Mouse (Mus musculus) c-Kit-positive CD71-positive TER-119-positive erythroid progenitor cells, embryonic 14.5 days (primary cell): ENCODE results near the gene Mastl.

ENCODE experiments used
- DNase-seq: peaks from one replicate; pipeline ENCODE4 v3.0.0-alpha.2; 2013; ENCODE audit warnings: low spot score

Mastl gene

GRCm38 (mm10) chr2:23155777-23156607 is at the start of gene Mastl, which contains the start of gene Yme1l1:
Gene Mastl (minus strand): TSS chr2:23156024.
Gene Yme1l1 (plus strand): TSS chr2:23156369.
- DNase-seq: peak; percentile 95

GRCm38 (mm10) chr2:23202900-23203670 is 47.3 kb upstream of the Mastl start:
- no peak for DNase-seq

DNA sequence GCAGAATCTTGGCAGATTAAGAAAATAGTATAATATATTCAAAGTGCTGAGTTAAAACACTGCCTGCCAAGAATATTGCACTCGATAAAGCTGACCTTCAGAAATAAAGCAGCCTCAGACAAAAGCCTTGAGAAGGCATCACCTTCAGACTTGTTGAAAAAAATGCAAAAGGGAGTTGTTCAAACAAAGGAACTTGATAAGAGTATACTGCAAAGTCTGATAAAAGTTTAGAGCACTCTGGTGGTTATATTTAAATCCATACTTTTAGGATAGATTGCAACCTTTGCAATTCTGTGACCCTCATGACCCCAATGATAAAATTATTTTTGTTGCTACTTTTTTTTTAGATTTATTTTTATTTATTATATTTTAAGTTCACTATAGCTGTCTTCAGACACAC is 45.2 kb upstream of the Mastl start:
- no peak for DNase-seq

- DNase-seq: no peak
Observed at GRCm38 (mm10) chr2:23194366-23194765, 38.5 kb upstream of the Mastl start.

DNA sequence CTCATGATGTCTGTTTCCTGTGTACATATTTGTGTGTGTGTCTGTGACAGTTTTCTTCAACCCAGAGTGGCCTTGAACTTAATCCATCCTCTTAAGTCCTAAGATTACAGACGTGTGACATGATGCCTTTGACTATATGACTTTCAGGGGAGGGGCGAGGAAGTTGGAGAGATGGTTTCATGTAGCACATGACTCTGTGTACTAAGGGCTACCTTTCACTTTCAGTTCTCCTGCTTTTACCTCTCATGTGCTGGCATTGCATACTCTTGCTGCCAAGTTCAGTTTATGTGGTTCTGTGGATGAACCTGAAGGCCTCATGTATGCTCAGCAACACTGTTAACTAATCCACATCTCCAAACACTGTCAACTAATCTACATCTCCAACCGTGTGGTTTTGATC is 16.5 kb upstream of the Mastl start:
- no peak for DNase-seq

DNA sequence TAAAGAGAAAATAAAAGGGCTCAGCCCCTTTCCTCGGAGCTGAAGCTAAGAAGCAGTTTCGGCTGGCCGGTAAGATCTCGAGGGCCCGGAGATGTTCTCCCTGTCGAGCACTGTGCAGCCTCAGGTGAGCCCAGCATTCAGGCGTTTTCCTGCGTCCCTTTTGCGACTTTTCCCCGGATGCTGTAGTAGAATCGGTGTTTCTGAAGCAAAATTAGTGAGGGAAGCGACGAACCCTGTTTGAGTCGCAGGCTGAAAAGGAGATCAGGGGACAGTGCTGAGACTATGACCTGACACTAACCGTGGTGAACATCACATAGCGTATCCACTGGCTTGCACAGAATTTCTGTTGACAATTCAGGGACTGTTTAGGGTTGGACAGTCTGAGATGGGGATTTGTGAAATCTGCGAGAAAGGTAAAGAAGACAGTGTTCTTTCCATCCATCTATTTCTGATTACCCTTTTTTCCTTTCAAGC is 821 bp upstream of the Mastl start:
- DNase-seq: no peak

DNA sequence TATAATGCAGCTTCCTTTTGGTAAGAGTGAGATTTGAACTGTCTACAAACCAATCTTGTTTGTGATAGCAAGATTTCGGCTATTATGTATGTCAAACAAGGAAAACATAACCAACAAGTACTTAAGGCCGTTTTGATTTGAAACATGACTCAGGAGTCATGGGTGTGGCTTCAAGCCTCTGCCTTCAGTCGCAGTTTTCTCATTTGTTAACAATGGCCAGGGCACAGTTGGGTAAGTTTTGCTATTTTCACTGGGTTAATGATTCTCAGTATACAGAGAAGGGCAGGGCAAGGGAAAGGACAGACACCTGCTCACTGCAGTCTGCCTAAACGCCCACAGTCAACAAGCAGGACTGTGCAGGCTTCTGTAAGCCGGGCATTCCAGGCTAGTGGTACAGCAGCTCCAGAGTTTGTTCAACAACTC is 614 bp downstream of the Mastl start:
- DNase-seq: peak; percentile 47

- DNase-seq: no peak
Observed at GRCm38 (mm10) chr2:23119573-23119972, 36.3 kb downstream of the Mastl start.

GRCm38 (mm10) chr2:23102266-23102665 is 53.6 kb downstream of the Mastl start:
- DNase-seq: no peak

DNA sequence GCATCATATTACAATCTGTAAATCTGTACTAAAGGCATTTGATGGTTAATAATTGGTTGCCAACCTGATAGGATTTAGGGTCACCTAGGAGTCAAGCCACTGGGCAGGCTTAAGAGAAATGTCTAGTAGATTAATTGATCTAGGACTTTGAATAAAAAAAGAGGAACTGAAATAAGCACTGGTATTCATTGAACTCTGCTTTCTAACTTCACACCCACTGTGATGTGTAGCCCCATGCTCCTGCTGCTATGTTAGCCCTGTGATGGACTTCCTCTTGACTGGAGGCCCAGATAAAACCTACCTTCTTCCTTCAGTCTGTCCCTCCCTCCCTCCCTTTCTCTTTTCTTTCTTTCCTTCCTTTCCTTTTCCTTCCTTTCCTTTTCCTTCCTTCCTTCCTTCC is 58.8 kb downstream of the Mastl start:
- DNase-seq: no peak

GRCm38 (mm10) chr2:23092216-23092615 is 63.6 kb downstream of the Mastl start:
- peak; percentile 59 for DNase-seq

- DNase-seq: no peak
Observed at GRCm38 (mm10) chr2:23084540-23084939, 71.3 kb downstream of the Mastl start.

- no peak for DNase-seq
Observed at GRCm38 (mm10) chr2:23078588-23078987, 77.2 kb downstream of the Mastl start.

- DNase-seq: no peak
Observed at GRCm38 (mm10) chr2:23077693-23078092, 78.1 kb downstream of the Mastl start.

GRCm38 (mm10) chr2:23076783-23077182 is 79.0 kb downstream of the Mastl start:
- DNase-seq: no peak

DNA sequence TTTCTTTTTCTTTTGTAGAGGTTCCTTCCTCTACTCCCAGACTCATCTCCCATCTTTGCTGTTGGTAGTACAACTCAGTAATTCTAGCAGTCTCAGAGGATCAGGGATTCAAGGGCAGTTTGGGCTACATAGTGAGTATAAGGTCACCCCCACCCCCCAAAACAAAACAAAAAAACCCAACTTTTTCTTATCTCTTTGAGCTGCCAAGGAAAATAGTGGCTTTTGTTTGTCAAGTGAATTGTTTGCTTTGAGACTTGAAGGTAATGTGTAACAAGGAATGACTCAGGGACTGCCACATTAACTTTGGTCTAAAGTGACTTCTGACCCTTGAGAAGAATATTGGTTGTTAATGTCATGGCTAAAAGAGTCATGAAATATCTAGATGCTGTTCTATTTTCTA is 80.0 kb downstream of the Mastl start:
- no peak for DNase-seq

GRCm38 (mm10) chr2:23071406-23071805 is 84.4 kb downstream of the Mastl start:
- no peak for DNase-seq

- no peak for DNase-seq
Observed at GRCm38 (mm10) chr2:23070491-23070890, 85.3 kb downstream of the Mastl start.

GRCm38 (mm10) chr2:23068894-23069744 is 86.7 kb downstream of the Mastl start:
- peak; percentile 83 for DNase-seq

DNA sequence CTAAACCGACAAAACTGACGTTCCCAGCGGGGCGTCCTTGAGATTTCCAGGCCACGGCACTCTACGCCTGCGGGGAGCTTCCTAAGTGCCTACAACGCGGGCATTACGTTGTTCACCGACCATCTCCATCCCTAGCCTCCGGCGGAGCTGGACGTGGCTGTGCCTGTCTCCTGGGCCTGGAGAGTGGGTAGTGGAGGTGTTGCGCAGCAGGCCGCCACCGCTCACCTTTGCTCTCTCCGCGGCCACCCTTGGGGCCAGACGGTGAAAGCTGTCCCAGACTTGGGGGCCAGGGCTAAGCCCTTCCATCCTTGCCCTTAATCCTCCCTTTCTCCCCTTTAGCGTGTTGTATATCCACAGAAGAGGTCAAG is 87.5 kb downstream of the Mastl start:
- DNase-seq: peak; percentile 46

- peak; percentile 95 for DNase-seq
Observed at GRCm38 (mm10) chr2:23067552-23068369, 88.1 kb downstream of the Mastl start, which contains the start of gene Acbd5. Gene Acbd5 (plus strand): TSS chr2:23068167.
